Mouse (Mus musculus) heart, embryonic 11.5 days (tissue): ENCODE data around the gene Vasp. TPM values are rescaled to one million over a fixed set of nuclear protein-coding genes. Genes with fewer than 3 reads are reported as not detected.

Experiments used
- ATAC-seq: fragments of 200-750 bp; cut with Nextera tagmentation; replicated peaks from 2 replicates; pipeline ENCODE4 v1.8.0; 2017; ENCODE audit warnings: moderate library complexity; ENCODE audit not compliant: insufficient number of reproducible peaks, low FRiP score, low TSS enrichment
- H3K27ac ChIP-seq: fragments of 300-500 bp; sonication (generic); 2 replicates; pipeline ENCODE4 v1.5.1; 2014; ENCODE audit warnings: mild to moderate bottlenecking, low read depth, low read length
- H3K27me3 ChIP-seq: fragments of 300-500 bp; sonication (generic); 2 replicates; pipeline ENCODE4 v1.6.1; 2014; ENCODE audit warnings: mild to moderate bottlenecking, low read length, mixed read lengths; ENCODE audit not compliant: control insufficient read depth, insufficient read depth
- H3K36me3 ChIP-seq: fragments of 300-500 bp; sonication (generic); 2 replicates; pipeline ENCODE4 v1.6.1; 2014; ENCODE audit warnings: mild to moderate bottlenecking, low read length, moderate library complexity, mixed read lengths; ENCODE audit not compliant: control insufficient read depth, insufficient read depth
- H3K4me1 ChIP-seq: fragments of 300-500 bp; sonication (generic); 2 replicates; pipeline ENCODE4 v1.6.1; 2014; ENCODE audit warnings: low read length; ENCODE audit not compliant: control insufficient read depth, insufficient read depth
- H3K4me2 ChIP-seq: fragments of 300-500 bp; sonication (generic); 2 replicates; pipeline ENCODE4 v1.6.1; 2014; ENCODE audit warnings: mild to moderate bottlenecking, moderate library complexity
- H3K4me3 ChIP-seq: fragments of 300-500 bp; sonication (generic); 2 replicates; pipeline ENCODE4 v1.5.1; 2014; ENCODE audit warnings: low read depth, low read length
- H3K9ac ChIP-seq: fragments of 300-500 bp; sonication (generic); 2 replicates; pipeline ENCODE4 v1.6.1; 2014; ENCODE audit warnings: mild to moderate bottlenecking, low read depth, low read length, moderate library complexity
- H3K9me3 ChIP-seq: fragments of 300-500 bp; sonication (generic); replicated peaks from 2 replicates; pipeline ENCODE4 v1.6.1; 2016; ENCODE audit warnings: low read length; ENCODE audit not compliant: control insufficient read depth
- WGBS: fragments of 180-500 bp; shearing (Covaris S2); extraction: QIAGEN DNeasy Blood & Tissue Kit; methylation state at CpG from one replicate; pipeline ENCODE4 v1.1.7; 2014; ENCODE audit not compliant: insufficient replicate concordance; 5-methylcytosine and 5-hydroxymethylcytosine counted together
- polyA plus RNA-seq: library from polyadenylated mRNA; unstranded; fragments of >200 nt; fragmentation: Nextera tagmentation; extraction: Ambion mirVana; gene quantifications from 2 replicates; pipeline ENCODE4 v1.2.1, GENCODE M21; 2014

Gene Vasp
- polyA plus RNA-seq, 1 experiment from 2014 or later = 61.9 TPM

- Histone ChIP-seq H3K36me3 (peaks cover 15% of the 10 kb centered on the region), H3K9me3 (no peaks in the 10 kb centered on the region), H3K4me1 (no peaks in the 10 kb centered on the region), H3K4me2 (no peak overlapping the region), H3K9ac (no peak overlapping the region), H3K27ac (no peak overlapping the region), H3K4me3 (no peak overlapping the region), H3K27me3 (no peaks in the 10 kb centered on the region)
- no peak for ATAC-seq
- WGBS = 70% methylated on average over 5 of the region's 5 CpGs
Observed at GRCm38 (mm10) chr7:19253437-19253836, 18.2 kb downstream of the Vasp start.

- Histone ChIP-seq H3K36me3 (peaks cover 11% of the 10 kb centered on the region), H3K4me3 (no peak overlapping the region), H3K27ac (no peak overlapping the region), H3K4me1 (no peaks in the 10 kb centered on the region), H3K9me3 (no peaks in the 10 kb centered on the region), H3K27me3 (no peaks in the 10 kb centered on the region), H3K9ac (no peak overlapping the region), H3K4me2 (no peak overlapping the region)
- 80% methylated on average over 4 of the region's 4 CpGs for WGBS
- ATAC-seq = no peak
Observed at GRCm38 (mm10) chr7:19252078-19252477, 19.5 kb downstream of the Vasp start.

- Histone ChIP-seq H3K4me1 (no peaks in the 10 kb centered on the region), H3K9ac (no peak overlapping the region), H3K4me3 (no peak overlapping the region)
Observed at GRCm38 (mm10) chr7:19247511-19247910, 24.1 kb downstream of the Vasp start.

GRCm38 (mm10) chr7:19246855-19247254, 24.8 kb downstream of the Vasp start:
- H3K4me2 ChIP-seq = peak overlapping the region; percentile 11; the same call in 1 of the 2 replicates
- H3K4me3 ChIP-seq = no peak overlapping the region
- no peaks in the 10 kb centered on the region for H3K27me3 ChIP-seq
- no peak overlapping the region for H3K27ac ChIP-seq
- H3K9ac ChIP-seq = no peak overlapping the region
- WGBS = 85% methylated on average over 1 of the region's 1 CpGs
- no peaks in the 10 kb centered on the region for H3K4me1 ChIP-seq
- ATAC-seq = no peak
- H3K36me3 ChIP-seq = peaks cover 10% of the 10 kb centered on the region
- no peaks in the 10 kb centered on the region for H3K9me3 ChIP-seq

More at GRCm38 (mm10) chr7:19247511-19247910, 24.1 kb downstream of the Vasp start:
- H3K4me2 ChIP-seq = no peak overlapping the region
- H3K9me3 ChIP-seq = no peaks in the 10 kb centered on the region
- no peak overlapping the region for H3K27ac ChIP-seq
- no peaks in the 10 kb centered on the region for H3K27me3 ChIP-seq
- WGBS = 94% methylated on average over 2 of the region's 2 CpGs
- ATAC-seq = no peak
- peaks cover 10% of the 10 kb centered on the region for H3K36me3 ChIP-seq

GRCm38 (mm10) chr7:19245083-19245482, 26.5 kb downstream of the Vasp start:
- H3K27ac ChIP-seq = no peak overlapping the region
- WGBS = 75% methylated on average over 3 of the region's 3 CpGs

GRCm38 (mm10) chr7:19243858-19244257, 27.8 kb downstream of the Vasp start:
- peaks cover 10% of the 10 kb centered on the region for H3K36me3 ChIP-seq
- ATAC-seq = no peak
- H3K4me2 ChIP-seq = no peak overlapping the region
- H3K27ac ChIP-seq = no peak overlapping the region
- H3K9ac ChIP-seq = no peak overlapping the region
- 87% methylated on average over 5 of the region's 5 CpGs for WGBS
- H3K27me3 ChIP-seq = no peaks in the 10 kb centered on the region
- H3K9me3 ChIP-seq = no peaks in the 10 kb centered on the region
- no peak overlapping the region for H3K4me3 ChIP-seq
- peaks cover 11% of the 10 kb centered on the region for H3K4me1 ChIP-seq

More at GRCm38 (mm10) chr7:19245083-19245482, 26.5 kb downstream of the Vasp start:
- H3K9me3 ChIP-seq = no peaks in the 10 kb centered on the region
- no peaks in the 10 kb centered on the region for H3K27me3 ChIP-seq
- no peak overlapping the region for H3K4me2 ChIP-seq
- no peak overlapping the region for H3K4me3 ChIP-seq
- H3K4me1 ChIP-seq = no peaks in the 10 kb centered on the region; the same call in none of the 2 replicates
- H3K9ac ChIP-seq = no peak overlapping the region
- ATAC-seq = no peak
- peaks cover 10% of the 10 kb centered on the region for H3K36me3 ChIP-seq

GRCm38 (mm10) chr7:19242005-19242404, 29.6 kb downstream of the Vasp start:
- Histone ChIP-seq H3K9ac (no peak overlapping the region), H3K9me3 (no peaks in the 10 kb centered on the region), H3K4me3 (no peak overlapping the region), H3K4me1 (peaks cover 22% of the 10 kb centered on the region), H3K4me2 (no peak overlapping the region), H3K36me3 (peaks cover 4% of the 10 kb centered on the region), H3K27me3 (no peaks in the 10 kb centered on the region), H3K27ac (no peak overlapping the region)
- ATAC-seq = no peak
- WGBS = 77% methylated on average over 1 of the region's 1 CpGs

GRCm38 (mm10) chr7:19240905-19241463, 30.6 kb downstream of the Vasp start:
- WGBS = 89% methylated on average over 8 of the region's 8 CpGs
- Histone ChIP-seq H3K27me3 (no peaks in the 10 kb centered on the region), H3K4me1 (peaks cover 30% of the 10 kb centered on the region), H3K9me3 (no peaks in the 10 kb centered on the region), H3K4me2 (no peak overlapping the region), H3K36me3 (0 out of 2 replicates have a peak, but pooled peaks cover 2% of the 10 kb centered on the region), H3K27ac (no peak overlapping the region; the same call in 1 of the 2 replicates), H3K4me3 (0 out of 2 replicates have a peak overlapping the region, but pooled peaks have one; percentile 8), H3K9ac (no peak overlapping the region)
- no peak for ATAC-seq

GRCm38 (mm10) chr7:19239986-19240385, 31.6 kb downstream of the Vasp start:
- 70% methylated on average over 3 of the region's 4 CpGs for WGBS
- H3K27me3 ChIP-seq = no peaks in the 10 kb centered on the region
- H3K4me1 ChIP-seq = peaks cover 36% of the 10 kb centered on the region
- 0 out of 2 replicates have a peak, but pooled peaks cover under 1% of the 10 kb centered on the region for H3K36me3 ChIP-seq
- H3K9me3 ChIP-seq = no peaks in the 10 kb centered on the region
- H3K9ac ChIP-seq = no peak overlapping the region
- peak overlapping the region; percentile 71 for H3K27ac ChIP-seq
- H3K4me2 ChIP-seq = 0 out of 2 replicates have a peak overlapping the region, but pooled peaks have one; percentile 11
- no peak overlapping the region for H3K4me3 ChIP-seq
- 0 out of 2 replicates have a peak, but pooled peaks have one; percentile 24 for ATAC-seq
